11 mouse cellular contexts compared by ENCODE assay signal in the genomic region with DNA sequence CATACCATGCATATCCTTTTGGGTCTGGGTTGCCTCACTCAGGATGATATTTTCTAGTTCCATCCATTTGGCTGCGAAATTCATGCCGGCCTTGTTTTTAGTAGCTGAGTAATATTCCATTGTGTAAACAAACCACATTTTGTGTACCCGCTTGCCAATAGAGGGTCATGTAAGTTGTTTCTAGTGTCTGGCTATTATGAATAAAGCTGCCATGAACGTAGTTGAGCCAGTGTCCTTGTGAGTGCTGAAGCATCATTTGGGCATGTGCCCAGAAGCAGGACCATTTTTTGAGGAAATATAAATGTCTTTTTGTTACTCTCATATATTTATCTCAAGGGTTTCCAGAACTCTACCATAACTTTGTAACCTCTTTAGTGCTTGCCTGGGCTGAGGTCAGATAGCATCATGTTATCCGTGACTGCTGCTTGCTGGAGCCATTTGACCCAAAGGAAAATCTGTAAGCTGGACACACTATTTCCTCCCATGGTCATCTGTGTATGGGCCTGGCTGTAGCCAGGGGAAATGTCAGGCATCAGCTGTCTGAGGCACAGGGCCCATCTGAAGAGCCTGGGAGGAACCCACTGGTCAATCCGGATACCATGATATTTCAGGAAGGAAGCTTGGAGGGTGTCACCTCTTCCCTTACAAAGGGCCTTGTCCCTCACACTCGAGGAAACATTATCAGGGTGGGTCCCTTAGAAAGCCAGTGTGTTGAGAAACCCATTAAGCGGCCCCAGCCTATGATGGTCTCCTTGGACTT.
DNase-seq lines count a peak whose midpoint lies in the region; ATAC-seq and TF ChIP-seq lines count a peak whose summit lies in the region.
"Had no signal": no experiment of that assay in that cellular context is flagged by ENCODE, and none has a peak within 500 bp of the region (broad histone marks: within the 10 kb centered on the region; RNA-seq: fewer than 3 reads in every experiment).

No protein-coding gene starts in this region.

- H3K36me3 ChIP-seq in kidney, embryonic 14.5 days (ENCODE audit: control insufficient read depth, insufficient read depth, low read length): no peaks in the 10 kb centered on the region
- no peaks in the 10 kb centered on the region for H3K36me3 ChIP-seq in heart, embryonic 16.5 days (ENCODE audit: control insufficient read depth, insufficient read depth)
- H3K36me3 ChIP-seq in midbrain, postnatal 0 days (ENCODE audit: insufficient read depth, low read length): no peaks in the 10 kb centered on the region
- H3K36me3 ChIP-seq: hindbrain, embryonic 10.5 days; stomach, embryonic 15.5 days had no signal

- H3K27ac ChIP-seq in kidney, embryonic 14.5 days (ENCODE audit: low read depth, low read length): no peak overlapping the region
- peak overlapping the region; percentile 44 for H3K27ac ChIP-seq in heart, embryonic 16.5 days (ENCODE audit: low read length)
- H3K27ac ChIP-seq in midbrain, postnatal 0 days (ENCODE audit: low read depth, low read length): no peak overlapping the region
- H3K27ac ChIP-seq: hindbrain, embryonic 10.5 days; stomach, embryonic 15.5 days had no signal

- H3K4me2 ChIP-seq in kidney, embryonic 14.5 days (replicated peaks; ENCODE audit: low read depth, low read length): no peak overlapping the region
- H3K4me2 ChIP-seq in heart, embryonic 16.5 days (ENCODE audit: low read depth, low read length): no peak overlapping the region
- H3K4me2 ChIP-seq in midbrain, postnatal 0 days (ENCODE audit: low read depth, low read length, poor library complexity, severe bottlenecking): no peak overlapping the region
- H3K4me2 ChIP-seq: stomach, embryonic 15.5 days had no signal

- no peak overlapping the region for H3K4me3 ChIP-seq in kidney, embryonic 14.5 days (ENCODE audit: low read length)
- no peak overlapping the region for H3K4me3 ChIP-seq in heart, embryonic 16.5 days (ENCODE audit: low read length)
- no peak overlapping the region for H3K4me3 ChIP-seq in midbrain, postnatal 0 days (ENCODE audit: low read depth, low read length)
- H3K4me3 ChIP-seq: hindbrain, embryonic 10.5 days; stomach, embryonic 15.5 days had no signal

- peak; percentile 99 for DNase-seq in heart, adult 11 months
- no peak for DNase-seq in heart, postnatal 10 days
- DNase-seq in kidney, postnatal 14 days: peak; percentile 53
- peak; percentile 41 for DNase-seq in lung, postnatal 14 days
- no peak for DNase-seq in right cerebral cortex, postnatal 25 days
- DNase-seq in midbrain, postnatal 0 days (ENCODE audit: low spot score): no peak
- DNase-seq: cerebellum, adult 8-10 months had no signal

- no peak for TF ChIP-seq CTCF in midbrain, postnatal 0 days (IDR thresholded peaks at IDR 0.05)

- H3K27me3 ChIP-seq in kidney, embryonic 14.5 days (ENCODE audit: control insufficient read depth, insufficient read depth, low read length): no peaks in the 10 kb centered on the region
- H3K27me3 ChIP-seq in heart, embryonic 16.5 days (ENCODE audit: control insufficient read depth, insufficient read depth, low read length): no peaks in the 10 kb centered on the region
- no peaks in the 10 kb centered on the region for H3K27me3 ChIP-seq in midbrain, postnatal 0 days (ENCODE audit: insufficient read depth, low read length)
- H3K27me3 ChIP-seq: stomach, embryonic 15.5 days had no signal

- H3K9ac ChIP-seq in kidney, embryonic 14.5 days (ENCODE audit: low read depth, low read length): no peak overlapping the region
- no peak overlapping the region for H3K9ac ChIP-seq in heart, embryonic 16.5 days (ENCODE audit: low read length)
- H3K9ac ChIP-seq in midbrain, postnatal 0 days (replicated peaks; ENCODE audit: low read length, poor library complexity, severe bottlenecking): no peak overlapping the region
- H3K9ac ChIP-seq: stomach, embryonic 15.5 days had no signal

- intact Hi-C loops in heart, postnatal 10 days (cut with DNase I): loop anchor here (2.0 kb wide), 1 partner anchor 63 kb away; a partner anchor contains a TSS

- H3K4me1 ChIP-seq in kidney, embryonic 14.5 days (ENCODE audit: control insufficient read depth, insufficient read depth, low read length): peaks cover 9% of the 10 kb centered on the region
- peaks cover 35% of the 10 kb centered on the region for H3K4me1 ChIP-seq in heart, embryonic 16.5 days (ENCODE audit: control insufficient read depth, insufficient read depth, low read length)
- no peaks in the 10 kb centered on the region for H3K4me1 ChIP-seq in midbrain, postnatal 0 days (ENCODE audit: insufficient read depth, low read length)

- no peaks in the 10 kb centered on the region for H3K9me3 ChIP-seq in kidney, embryonic 14.5 days (ENCODE audit: control insufficient read depth, low read length)
- H3K9me3 ChIP-seq in heart, embryonic 16.5 days (replicated peaks; ENCODE audit: control insufficient read depth, low read length): no peaks in the 10 kb centered on the region
- H3K9me3 ChIP-seq in midbrain, postnatal 0 days (ENCODE audit: low read length): no peaks in the 10 kb centered on the region
- H3K9me3 ChIP-seq: hindbrain, embryonic 10.5 days; stomach, embryonic 15.5 days had no signal

- 83% methylated on average over 8 of the region's 8 CpGs for WGBS in kidney, embryonic 14.5 days
- WGBS in heart, embryonic 16.5 days: 72% methylated on average over 8 of the region's 8 CpGs
- WGBS in midbrain, postnatal 0 days: 83% methylated on average over 8 of the region's 8 CpGs

- ATAC-seq in kidney, embryonic 14.5 days (ENCODE audit: low FRiP score, low TSS enrichment): no peak
- peak; percentile 52 for ATAC-seq in heart, embryonic 16.5 days (replicated peaks; ENCODE audit: extremely low read depth, insufficient read depth, low FRiP score)
- ATAC-seq in midbrain, postnatal 0 days (ENCODE audit: low FRiP score): no peak

Comparison
In these comparisons a context has a peak if more than half of its experiments do, and no peak if none do; other contexts are left out.
1. DNase-seq: peak in heart, adult 11 months (single experiment), kidney, postnatal 14 days (single experiment) and lung, postnatal 14 days (single experiment); none in heart, postnatal 10 days (0 of 2), right cerebral cortex, postnatal 25 days (single experiment) and midbrain, postnatal 0 days (single experiment).